Mouse (Mus musculus): ENCODE results near the gene Cmtm8. TPM values are rescaled to one million over a fixed set of nuclear protein-coding genes. Genes with fewer than 3 reads are reported as not detected.

The Cmtm8 gene
- polyA plus RNA-seq, 1 experiment from 2014 or later = 10.9 TPM

- H3K9me3 ChIP-seq (replicated peaks) = no peaks in the 10 kb centered on the region
- 70% methylated on average over 7 of the region's 7 CpGs for WGBS
- H3K36me3 ChIP-seq = no peaks in the 10 kb centered on the region
- H3K4me3 ChIP-seq (replicated peaks) = no peak overlapping the region
- no peak overlapping the region for H3K27ac ChIP-seq (replicated peaks)
- H3K4me1 ChIP-seq = peaks cover 21% of the 10 kb centered on the region
- H3K27me3 ChIP-seq (replicated peaks) = 0 out of 2 replicates have a peak, but pooled peaks cover 4% of the 10 kb centered on the region
- H3K9ac ChIP-seq (replicated peaks) = no peak overlapping the region
- no peak for ATAC-seq (ENCODE audit: low FRiP score)
- H3K4me2 ChIP-seq = no peak overlapping the region
Measured at GRCm38 (mm10) chr9:114771565-114771964, 72.4 kb downstream of the Cmtm8 start.

GRCm38 (mm10) chr9:114770224-114770623, 73.7 kb downstream of the Cmtm8 start:
- ATAC-seq (ENCODE audit: low FRiP score) = no peak
- H3K27ac ChIP-seq (replicated peaks) = no peak overlapping the region
- 86% methylated on average over 4 of the region's 4 CpGs for WGBS
- peaks cover 21% of the 10 kb centered on the region for H3K4me1 ChIP-seq
- no peaks in the 10 kb centered on the region for H3K9me3 ChIP-seq (replicated peaks)
- H3K4me2 ChIP-seq = no peak overlapping the region
- 0 out of 2 replicates have a peak, but pooled peaks cover 4% of the 10 kb centered on the region for H3K27me3 ChIP-seq (replicated peaks)
- no peak overlapping the region for H3K9ac ChIP-seq (replicated peaks)
- no peaks in the 10 kb centered on the region for H3K36me3 ChIP-seq
- no peak overlapping the region for H3K4me3 ChIP-seq (replicated peaks)

- peaks cover 17% of the 10 kb centered on the region for H3K4me1 ChIP-seq
- 66% methylated on average over 10 of the region's 10 CpGs for WGBS
- 0 out of 2 replicates have a peak, but pooled peaks cover 4% of the 10 kb centered on the region for H3K27me3 ChIP-seq (replicated peaks)
- no peaks in the 10 kb centered on the region for H3K36me3 ChIP-seq
- no peak overlapping the region for H3K4me2 ChIP-seq
- ATAC-seq (ENCODE audit: low FRiP score) = no peak
- H3K9me3 ChIP-seq (replicated peaks) = no peaks in the 10 kb centered on the region
- H3K27ac ChIP-seq (replicated peaks) = no peak overlapping the region
- H3K4me3 ChIP-seq (replicated peaks) = no peak overlapping the region
- H3K9ac ChIP-seq (replicated peaks) = no peak overlapping the region
Measured at GRCm38 (mm10) chr9:114768066-114768465, 75.9 kb downstream of the Cmtm8 start.

GRCm38 (mm10) chr9:114767507-114767906, 76.4 kb downstream of the Cmtm8 start:
- Histone ChIP-seq H3K9me3 (replicated peaks) (no peaks in the 10 kb centered on the region), H3K27ac (replicated peaks) (no peak overlapping the region), H3K4me3 (replicated peaks) (no peak overlapping the region), H3K27me3 (replicated peaks) (0 out of 2 replicates have a peak, but pooled peaks cover 4% of the 10 kb centered on the region), H3K36me3 (no peaks in the 10 kb centered on the region), H3K4me2 (no peak overlapping the region), H3K4me1 (peaks cover 17% of the 10 kb centered on the region), H3K9ac (replicated peaks) (no peak overlapping the region)
- ATAC-seq (ENCODE audit: low FRiP score) = no peak
- WGBS = 71% methylated on average over 2 of the region's 2 CpGs

- Histone ChIP-seq H3K36me3 (no peaks in the 10 kb centered on the region), H3K27ac (replicated peaks) (no peak overlapping the region; the same call in 1 of the 2 replicates), H3K27me3 (replicated peaks) (0 out of 2 replicates have a peak, but pooled peaks cover 4% of the 10 kb centered on the region), H3K4me3 (replicated peaks) (no peak overlapping the region), H3K4me1 (peaks cover 17% of the 10 kb centered on the region), H3K9me3 (replicated peaks) (no peaks in the 10 kb centered on the region), H3K4me2 (no peak overlapping the region), H3K9ac (replicated peaks) (no peak overlapping the region)
- WGBS = 35% methylated on average over 13 of the region's 13 CpGs
- ATAC-seq (ENCODE audit: low FRiP score) = peak; percentile 75
Measured at GRCm38 (mm10) chr9:114767030-114767429, 76.9 kb downstream of the Cmtm8 start.

GRCm38 (mm10) chr9:114763341-114763740, 80.6 kb downstream of the Cmtm8 start:
- Histone ChIP-seq H3K36me3 (no peaks in the 10 kb centered on the region), H3K4me1 (peaks cover 25% of the 10 kb centered on the region), H3K27ac (replicated peaks) (no peak overlapping the region), H3K4me2 (no peak overlapping the region), H3K27me3 (replicated peaks) (no peaks in the 10 kb centered on the region), H3K4me3 (replicated peaks) (no peak overlapping the region), H3K9ac (replicated peaks) (no peak overlapping the region), H3K9me3 (replicated peaks) (no peaks in the 10 kb centered on the region)
- no peak for ATAC-seq (ENCODE audit: low FRiP score)
- WGBS = 56% methylated on average over 13 of the region's 13 CpGs

GRCm38 (mm10) chr9:114761848-114762247, 82.1 kb downstream of the Cmtm8 start:
- Histone ChIP-seq H3K9me3 (replicated peaks) (no peaks in the 10 kb centered on the region), H3K27ac (replicated peaks) (no peak overlapping the region), H3K4me1 (peaks cover 12% of the 10 kb centered on the region), H3K4me2 (no peak overlapping the region), H3K36me3 (no peaks in the 10 kb centered on the region), H3K27me3 (replicated peaks) (no peaks in the 10 kb centered on the region), H3K9ac (replicated peaks) (no peak overlapping the region), H3K4me3 (replicated peaks) (no peak overlapping the region)
- ATAC-seq (ENCODE audit: low FRiP score) = no peak
- 78% methylated on average over 11 of the region's 11 CpGs for WGBS

- WGBS = 88% methylated on average over 5 of the region's 5 CpGs
- Histone ChIP-seq H3K27ac (replicated peaks) (no peak overlapping the region), H3K9me3 (replicated peaks) (no peaks in the 10 kb centered on the region), H3K4me3 (replicated peaks) (no peak overlapping the region), H3K4me2 (no peak overlapping the region), H3K9ac (replicated peaks) (no peak overlapping the region), H3K27me3 (replicated peaks) (no peaks in the 10 kb centered on the region), H3K4me1 (peaks cover 8% of the 10 kb centered on the region; the same call in 1 of the 2 replicates), H3K36me3 (no peaks in the 10 kb centered on the region)
- ATAC-seq (ENCODE audit: low FRiP score) = no peak; the same call in 1 of the 2 replicates
Measured at GRCm38 (mm10) chr9:114760353-114760752, 83.6 kb downstream of the Cmtm8 start.

GRCm38 (mm10) chr9:114759886-114760285, 84.1 kb downstream of the Cmtm8 start:
- no peaks in the 10 kb centered on the region for H3K36me3 ChIP-seq
- WGBS = 60% methylated on average over 4 of the region's 4 CpGs
- H3K27ac ChIP-seq (replicated peaks) = no peak overlapping the region
- H3K4me1 ChIP-seq = peaks cover 8% of the 10 kb centered on the region; the same call in 1 of the 2 replicates
- no peak for ATAC-seq (ENCODE audit: low FRiP score)
- no peaks in the 10 kb centered on the region for H3K9me3 ChIP-seq (replicated peaks)
- H3K27me3 ChIP-seq (replicated peaks) = no peaks in the 10 kb centered on the region
- no peak overlapping the region for H3K4me3 ChIP-seq (replicated peaks)
- H3K4me2 ChIP-seq = no peak overlapping the region
- no peak overlapping the region for H3K9ac ChIP-seq (replicated peaks)

- Histone ChIP-seq H3K4me2 (no peak overlapping the region), H3K9ac (replicated peaks) (no peak overlapping the region), H3K27ac (replicated peaks) (no peak overlapping the region), H3K4me1 (peaks cover 8% of the 10 kb centered on the region; the same call in 1 of the 2 replicates), H3K36me3 (no peaks in the 10 kb centered on the region), H3K9me3 (replicated peaks) (no peaks in the 10 kb centered on the region), H3K4me3 (replicated peaks) (no peak overlapping the region), H3K27me3 (replicated peaks) (no peaks in the 10 kb centered on the region)
- 91% methylated on average over 5 of the region's 5 CpGs for WGBS
- no peak for ATAC-seq (ENCODE audit: low FRiP score)
Measured at GRCm38 (mm10) chr9:114758801-114759200, 85.2 kb downstream of the Cmtm8 start.

GRCm38 (mm10) chr9:114758272-114758671, 85.7 kb downstream of the Cmtm8 start:
- no peaks in the 10 kb centered on the region for H3K9me3 ChIP-seq (replicated peaks)
- peaks cover 9% of the 10 kb centered on the region for H3K4me1 ChIP-seq
- no peaks in the 10 kb centered on the region for H3K36me3 ChIP-seq
- ATAC-seq (ENCODE audit: low FRiP score) = no peak
- no peak overlapping the region for H3K4me3 ChIP-seq (replicated peaks)
- no peak overlapping the region for H3K9ac ChIP-seq (replicated peaks)
- no peak overlapping the region for H3K27ac ChIP-seq (replicated peaks)
- no peaks in the 10 kb centered on the region for H3K27me3 ChIP-seq (replicated peaks)
- H3K4me2 ChIP-seq = no peak overlapping the region
- 87% methylated on average over 7 of the region's 7 CpGs for WGBS

GRCm38 (mm10) chr9:114752863-114753484, 91.0 kb downstream of the Cmtm8 start:
- H3K27ac ChIP-seq (replicated peaks) = peak overlapping the region; percentile 61
- no peaks in the 10 kb centered on the region for H3K9me3 ChIP-seq (replicated peaks)
- peak overlapping the region; percentile 67 for H3K4me2 ChIP-seq
- whole genome bisulfite sequencing = 4% methylated on average over 36 of the region's 36 CpGs
- H3K4me1 ChIP-seq = peaks cover 12% of the 10 kb centered on the region
- H3K9ac ChIP-seq (replicated peaks) = peak overlapping the region; percentile 49
- H3K36me3 ChIP-seq = peaks cover 4% of the 10 kb centered on the region
- H3K27me3 ChIP-seq (replicated peaks) = no peaks in the 10 kb centered on the region
- ATAC-seq (ENCODE audit: low FRiP score) = peak; percentile 90
- peak overlapping the region; percentile 45 for H3K4me3 ChIP-seq (replicated peaks)

Measured in neural tube, embryonic 15.5 days (tissue).